Mouse (Mus musculus) CH12.LX (cell line): ENCODE data around the gene Cryaa.

ENCODE experiments used
- CTCF ChIP-seq, 2 experiments: IDR thresholded peaks in 1 of 2; conservative IDR thresholded peaks in 1 of 2; 2 replicates each; pipeline ENCODE4 v1.5.1; 2011 to 2012; ENCODE audit warnings: low read depth in 2 of 2, low read length in 2 of 2, improper control_type of control experiment in 1 of 2, inconsistent platforms in 1 of 2, mild to moderate bottlenecking in 1 of 2, moderate library complexity in 1 of 2
- E2F4 ChIP-seq: IDR thresholded peaks from 2 replicates; pipeline ENCODE4 v1.6.1; 2011; ENCODE audit warnings: low read depth, low read length, improper control_type of control experiment; ENCODE audit not compliant: insufficient replicate concordance
- ELF1 ChIP-seq: IDR thresholded peaks from 2 replicates; pipeline ENCODE4 v1.6.1; 2014; ENCODE audit warnings: low read depth, mild to moderate bottlenecking, inconsistent platforms, low read length, improper control_type of control experiment
- HCFC1 ChIP-seq: IDR thresholded peaks from 2 replicates; pipeline ENCODE4 v1.6.1; 2012; ENCODE audit warnings: low read depth, mild to moderate bottlenecking, inconsistent platforms, low read length, improper control_type of control experiment
- POLR2A ChIP-seq: IDR thresholded peaks from 2 replicates; pipeline ENCODE4 v1.6.1; 2011; ENCODE audit warnings: low read depth, mild to moderate bottlenecking, improper control_type of control experiment, low read length
- UBTF ChIP-seq: IDR thresholded peaks from 2 replicates; pipeline ENCODE4 v1.6.1; 2012; ENCODE audit warnings: low read depth, mild to moderate bottlenecking, inconsistent platforms, low read length, improper control_type of control experiment, moderate library complexity
- USF1 ChIP-seq: IDR thresholded peaks from 2 replicates; pipeline ENCODE4 v1.6.1; 2014; ENCODE audit warnings: low read depth, mild to moderate bottlenecking, inconsistent platforms, low read length, improper control_type of control experiment
- ZNF384 ChIP-seq: IDR thresholded peaks from 2 replicates; pipeline ENCODE4 v1.6.1; 2012; ENCODE audit warnings: low read depth, low read length, improper control_type of control experiment, inconsistent platforms

- TF ChIP-seq E2F4 = no peak
- peak in 1 of 2 experiments; percentile 60; a peak in 2 of 4 replicates for TF ChIP-seq CTCF (conservative IDR thresholded peaks at IDR 0.05 in 1 of 2, IDR thresholded peaks at IDR 0.05 in 1 of 2; ENCODE audit: low read depth in 2 of 2, low read length in 2 of 2)
- no peak for TF ChIP-seq ELF1
- no peak for TF ChIP-seq UBTF
- TF ChIP-seq POLR2A = no peak
- TF ChIP-seq USF1 = no peak
- no peak for TF ChIP-seq ZNF384
- TF ChIP-seq HCFC1 = no peak
Measured at GRCm38 (mm10) chr17:31728968-31729501, 51.4 kb downstream of the Cryaa start.
